Mouse (Mus musculus) left cerebral cortex, adult 2 months (tissue): ENCODE measurements at regions not wholly inside any gene's neighbourhood (a gene's known extent, or its start where the extent isn't known, plus 50 kb on each side); places are given as distances from the start of the nearest gene placed in this dataset.
A peak's percentile ranks its signal among the peaks of the same experiment; 100 is the strongest.

Source experiments
- DNase-seq, 2 experiments: peaks; one replicate each; pipeline ENCODE4 v3.0.0; 2021 to 2022; ENCODE audit warnings: low spot score in 2 of 2, mixed read lengths in 1 of 2; ENCODE audit errors: extremely low spot score in 1 of 2
- H3K27ac ChIP-seq: fragments of 200-600 bp; 2 replicates; pipeline ENCODE4 v1.8.1; 2022
- H3K4me3 ChIP-seq: fragments of 200-600 bp; 2 replicates; pipeline ENCODE4 v1.8.1; 2022
- CTCF ChIP-seq: fragments of 200-600 bp; IDR thresholded peaks from 2 replicates; pipeline ENCODE4 v1.8.1; 2022; ENCODE audit warnings: antibody characterized with exemption, mild to moderate bottlenecking, moderate library complexity
- intact Hi-C: fragments of 180-260 bp; cut with DNase I; formaldehyde crosslinking; loops from one replicate; pipeline ENCODE4 v1.15.1; 2025

GRCm38 (mm10) chr11:34973012-34973411 lies 139.6 kb upstream of the Spdl1 start:
- TF ChIP-seq CTCF, result no peak
- no peak for DNase-seq
- H3K4me3 ChIP-seq, result no peak overlapping the region
- H3K27ac ChIP-seq, result no peak overlapping the region
- intact Hi-C loops, result no loop called here

GRCm38 (mm10) chr11:34959291-34959690 lies 125.8 kb upstream of the Spdl1 start:
- intact Hi-C loops, result no loop called here
- no peak for DNase-seq
- Histone ChIP-seq H3K4me3 (no peak overlapping the region), H3K27ac (no peak overlapping the region)
- TF ChIP-seq CTCF, result no peak

GRCm38 (mm10) chr11:34941486-34942456 lies 108.3 kb upstream of the Spdl1 start:
- intact Hi-C loops, result no loop called here
- no peak overlapping the region for H3K27ac ChIP-seq

GRCm38 (mm10) chr11:34940151-34940550 lies 106.7 kb upstream of the Spdl1 start:
- intact Hi-C loops, result no loop called here
- Histone ChIP-seq H3K27ac (no peak overlapping the region), H3K4me3 (no peak overlapping the region)
- DNase-seq, result no peak
- no peak for TF ChIP-seq CTCF

More at GRCm38 (mm10) chr11:34941486-34942456, 108.3 kb upstream of the Spdl1 start:
- no peak overlapping the region for H3K4me3 ChIP-seq
- no peak for TF ChIP-seq CTCF
- no peak for DNase-seq

GRCm38 (mm10) chr11:34939002-34939401 lies 105.6 kb upstream of the Spdl1 start:
- Histone ChIP-seq H3K4me3 (no peak overlapping the region), H3K27ac (no peak overlapping the region)
- intact Hi-C loops, result loop anchor here (5.0 kb wide), 1 partner anchor 73 kb away; no protein-coding TSS in a partner anchor
- TF ChIP-seq CTCF, result peak; percentile 7
- DNase-seq, result peak; percentile 27 to 32

GRCm38 (mm10) chr11:34932191-34932590 lies 98.8 kb upstream of the Spdl1 start:
- no peak overlapping the region for H3K27ac ChIP-seq
- intact Hi-C loops, result no loop called here
- DNase-seq, result no peak
- no peak overlapping the region for H3K4me3 ChIP-seq
- TF ChIP-seq CTCF, result no peak

GRCm38 (mm10) chr11:34917175-34917574 lies 83.7 kb upstream of the Spdl1 start:
- Histone ChIP-seq H3K27ac (no peak overlapping the region), H3K4me3 (no peak overlapping the region)
- no peak for DNase-seq
- no peak for TF ChIP-seq CTCF
- intact Hi-C loops, result no loop called here

- DNase-seq, result no peak
- no peak for TF ChIP-seq CTCF
- intact Hi-C loops, result no loop called here
- Histone ChIP-seq H3K4me3 (no peak overlapping the region), H3K27ac (no peak overlapping the region)
Observed at GRCm38 (mm10) chr11:34909841-34910240, 76.4 kb upstream of the Spdl1 start.

- TF ChIP-seq CTCF, result no peak
Observed at GRCm38 (mm10) chr11:34904271-34904670, 70.8 kb upstream of the Spdl1 start.

GRCm38 (mm10) chr11:34899400-34899799 lies 66.0 kb upstream of the Spdl1 start:
- intact Hi-C loops, result no loop called here
- no peak for TF ChIP-seq CTCF
- no peak overlapping the region for H3K27ac ChIP-seq
- H3K4me3 ChIP-seq, result no peak overlapping the region
- DNase-seq, result no peak

More at GRCm38 (mm10) chr11:34904271-34904670, 70.8 kb upstream of the Spdl1 start:
- Histone ChIP-seq H3K4me3 (no peak overlapping the region), H3K27ac (no peak overlapping the region)
- intact Hi-C loops, result no loop called here
- DNase-seq, result no peak

- no peak for DNase-seq
- intact Hi-C loops, result no loop called here
- Histone ChIP-seq H3K27ac (no peak overlapping the region), H3K4me3 (no peak overlapping the region)
- TF ChIP-seq CTCF, result no peak
Observed at GRCm38 (mm10) chr11:34895624-34896023, 62.2 kb upstream of the Spdl1 start.

GRCm38 (mm10) chr11:34888374-34889136 lies 55.1 kb upstream of the Spdl1 start:
- intact Hi-C loops, result loop anchor here (10.0 kb wide), 1 partner anchor 516 kb away; no protein-coding TSS in a partner anchor
- Histone ChIP-seq H3K4me3 (no peak overlapping the region), H3K27ac (no peak overlapping the region)
- DNase-seq, result no peak
- no peak for TF ChIP-seq CTCF
